Mouse (Mus musculus) CH12F3 (cell line): ENCODE data around the gene Rfk.

Experiments
- in situ Hi-C: fragments of 300-500 bp; cut with MboI; formaldehyde crosslinking; loops from 2 replicates; pipeline ENCODE4 v1.14.3; 2020; ENCODE audit warnings: low sequenced_read_pairs

Rfk gene

GRCm38 (mm10) chr19:17393841-17394591, at the start of gene Rfk:
TSS of gene Rfk (plus strand) at chr19:17394043.
- in situ Hi-C loops = no loop called here

GRCm38 (mm10) chr19:17344881-17345280, 49.0 kb upstream of the Rfk start:
- in situ Hi-C loops = no loop called here

GRCm38 (mm10) chr19:17346716-17347474, 46.9 kb upstream of the Rfk start:
- in situ Hi-C loops = no loop called here

- in situ Hi-C loops = no loop called here
These were observed 46.0 kb upstream of the Rfk start for GRCm38 (mm10) chr19:17347852-17348251.

- in situ Hi-C loops = loop anchor here (25.0 kb wide), 1 partner anchor 216 kb away; no protein-coding TSS in a partner anchor
These were observed 40.1 kb upstream of the Rfk start for GRCm38 (mm10) chr19:17353727-17354126.

GRCm38 (mm10) chr19:17354362-17354761, 39.5 kb upstream of the Rfk start:
- in situ Hi-C loops = loop anchor here (25.0 kb wide), 1 partner anchor 217 kb away; no protein-coding TSS in a partner anchor

GRCm38 (mm10) chr19:17354797-17355196, 39.0 kb upstream of the Rfk start:
- in situ Hi-C loops = loop anchor here (25.0 kb wide), 1 partner anchor 217 kb away; no protein-coding TSS in a partner anchor

- in situ Hi-C loops = loop anchor here (25.0 kb wide), 1 partner anchor 218 kb away; no protein-coding TSS in a partner anchor
These were observed 38.5 kb upstream of the Rfk start for GRCm38 (mm10) chr19:17355361-17355760.

GRCm38 (mm10) chr19:17355950-17356867, 37.6 kb upstream of the Rfk start:
- in situ Hi-C loops = loop anchor here (25.0 kb wide), 1 partner anchor 219 kb away; no protein-coding TSS in a partner anchor

GRCm38 (mm10) chr19:17356932-17357331, 36.9 kb upstream of the Rfk start:
- in situ Hi-C loops = loop anchor here (25.0 kb wide), 1 partner anchor 220 kb away; no protein-coding TSS in a partner anchor

GRCm38 (mm10) chr19:17357391-17357790, 36.5 kb upstream of the Rfk start:
- in situ Hi-C loops = loop anchor here (25.0 kb wide), 1 partner anchor 220 kb away; no protein-coding TSS in a partner anchor

GRCm38 (mm10) chr19:17359315-17359890, 34.4 kb upstream of the Rfk start:
- in situ Hi-C loops = loop anchor here (25.0 kb wide), 1 partner anchor 222 kb away; no protein-coding TSS in a partner anchor

GRCm38 (mm10) chr19:17361181-17361580, 32.7 kb upstream of the Rfk start:
- in situ Hi-C loops = loop anchor here (25.0 kb wide), 1 partner anchor 224 kb away; no protein-coding TSS in a partner anchor

- in situ Hi-C loops = loop anchor here (25.0 kb wide), 1 partner anchor 227 kb away; no protein-coding TSS in a partner anchor
These were observed 29.1 kb upstream of the Rfk start for GRCm38 (mm10) chr19:17364741-17365140.

- in situ Hi-C loops = loop anchor here (25.0 kb wide), 1 partner anchor 229 kb away; no protein-coding TSS in a partner anchor
These were observed 27.3 kb upstream of the Rfk start for GRCm38 (mm10) chr19:17366364-17367090.

- in situ Hi-C loops = loop anchor here (25.0 kb wide), 1 partner anchor 231 kb away; no protein-coding TSS in a partner anchor
These were observed 25.3 kb upstream of the Rfk start for GRCm38 (mm10) chr19:17368557-17368956.

GRCm38 (mm10) chr19:17369581-17369980, 24.3 kb upstream of the Rfk start:
- in situ Hi-C loops = loop anchor here (25.0 kb wide), 1 partner anchor 232 kb away; no protein-coding TSS in a partner anchor

- in situ Hi-C loops = loop anchor here (25.0 kb wide), 1 partner anchor 235 kb away; no protein-coding TSS in a partner anchor
These were observed 21.1 kb upstream of the Rfk start, which contains the start of gene Gcnt1 for GRCm38 (mm10) chr19:17372701-17373100. TSS of gene Gcnt1 (minus strand) at chr19:17372844.

GRCm38 (mm10) chr19:17378845-17379244, 15.0 kb upstream of the Rfk start:
- in situ Hi-C loops = no loop called here
